Mouse (Mus musculus): ENCODE measurements around the gene Bloc1s2.
"Not testable (repeated sequence)": the region's sequence is repeated elsewhere in the genome, so short reads cannot be mapped to it uniquely, and the experiment has no call there.

Gene Bloc1s2

GRCm38 (mm10) chr19:44127729-44128497 lies 18.3 kb downstream of the Bloc1s2 start:
- DNase-seq (ENCODE audit: low spot score in 2 of 2) = no peak

GRCm38 (mm10) chr19:44121137-44121536 lies 25.1 kb downstream of the Bloc1s2 start:
- DNase-seq (ENCODE audit: low spot score in 2 of 2) = no peak

GRCm38 (mm10) chr19:44120686-44121085 lies 25.6 kb downstream of the Bloc1s2 start:
- DNase-seq (ENCODE audit: low spot score in 2 of 2) = not testable (repeated sequence)

DNA sequence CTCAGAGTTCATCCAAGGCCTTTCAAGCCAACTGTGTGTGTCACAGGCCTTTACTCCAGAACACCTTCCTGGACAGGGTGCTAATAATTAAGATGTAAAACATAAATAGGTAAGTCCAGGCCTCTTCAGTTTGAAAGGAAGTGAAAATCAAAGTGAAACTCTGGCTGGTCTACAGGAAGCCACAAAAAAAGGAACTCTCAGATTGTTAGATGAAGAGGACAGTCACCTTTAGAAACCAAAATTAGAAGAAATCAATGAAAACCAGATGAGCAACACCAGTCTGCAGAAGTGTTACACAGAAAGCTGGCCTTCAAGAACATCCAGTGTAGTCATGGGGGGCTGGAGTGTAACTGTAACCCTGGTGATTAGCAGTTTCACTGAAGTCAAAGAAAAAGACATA lies 28.5 kb downstream of the Bloc1s2 start:
- no peak for DNase-seq (ENCODE audit: low spot score in 2 of 2)

DNA sequence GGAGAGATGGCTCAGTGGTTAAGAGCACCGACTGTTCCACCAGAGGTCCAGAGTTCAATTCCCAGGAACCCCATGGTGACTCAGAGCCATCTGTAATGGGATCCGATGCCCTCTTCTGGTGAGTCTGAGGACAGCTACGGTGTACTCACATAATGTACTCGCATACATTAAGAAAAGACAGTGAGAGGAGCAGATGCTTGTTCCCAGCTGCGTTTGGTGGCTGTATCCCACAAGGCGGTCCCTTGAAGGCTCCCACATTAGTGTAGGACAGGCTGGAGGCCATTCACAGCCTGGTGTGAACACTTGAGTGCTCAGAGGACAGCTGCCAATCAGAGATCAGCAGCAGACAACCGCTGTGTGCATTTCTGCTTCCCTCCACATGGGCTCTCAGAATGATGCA lies 34.5 kb downstream of the Bloc1s2 start:
- DNase-seq (ENCODE audit: low spot score in 2 of 2) = no peak

DNA sequence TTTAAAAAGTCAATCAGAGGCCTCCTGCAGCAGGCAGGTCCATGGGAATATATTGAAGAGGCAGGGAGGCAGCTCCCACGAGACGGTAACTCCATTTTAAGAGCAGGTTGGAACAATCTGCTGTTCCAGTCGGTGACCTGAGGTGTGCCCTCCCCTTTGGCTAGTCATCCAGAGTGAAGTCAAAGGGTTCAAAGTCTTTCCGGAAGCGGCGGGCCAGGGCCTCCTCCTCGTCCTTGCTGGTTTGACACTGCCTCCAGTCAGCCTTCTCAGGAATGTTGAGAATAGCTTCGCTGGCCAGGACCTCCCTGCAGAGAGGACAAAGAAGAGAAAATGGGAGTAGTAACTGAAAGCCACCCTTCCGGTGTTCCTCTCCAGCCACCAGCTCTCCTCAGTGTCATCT lies 35.9 kb downstream of the Bloc1s2 start:
- DNase-seq (ENCODE audit: low spot score in 2 of 2) = no peak

GRCm38 (mm10) chr19:44108996-44109395 lies 37.2 kb downstream of the Bloc1s2 start:
- DNase-seq (ENCODE audit: low spot score in 2 of 2) = no peak

DNA sequence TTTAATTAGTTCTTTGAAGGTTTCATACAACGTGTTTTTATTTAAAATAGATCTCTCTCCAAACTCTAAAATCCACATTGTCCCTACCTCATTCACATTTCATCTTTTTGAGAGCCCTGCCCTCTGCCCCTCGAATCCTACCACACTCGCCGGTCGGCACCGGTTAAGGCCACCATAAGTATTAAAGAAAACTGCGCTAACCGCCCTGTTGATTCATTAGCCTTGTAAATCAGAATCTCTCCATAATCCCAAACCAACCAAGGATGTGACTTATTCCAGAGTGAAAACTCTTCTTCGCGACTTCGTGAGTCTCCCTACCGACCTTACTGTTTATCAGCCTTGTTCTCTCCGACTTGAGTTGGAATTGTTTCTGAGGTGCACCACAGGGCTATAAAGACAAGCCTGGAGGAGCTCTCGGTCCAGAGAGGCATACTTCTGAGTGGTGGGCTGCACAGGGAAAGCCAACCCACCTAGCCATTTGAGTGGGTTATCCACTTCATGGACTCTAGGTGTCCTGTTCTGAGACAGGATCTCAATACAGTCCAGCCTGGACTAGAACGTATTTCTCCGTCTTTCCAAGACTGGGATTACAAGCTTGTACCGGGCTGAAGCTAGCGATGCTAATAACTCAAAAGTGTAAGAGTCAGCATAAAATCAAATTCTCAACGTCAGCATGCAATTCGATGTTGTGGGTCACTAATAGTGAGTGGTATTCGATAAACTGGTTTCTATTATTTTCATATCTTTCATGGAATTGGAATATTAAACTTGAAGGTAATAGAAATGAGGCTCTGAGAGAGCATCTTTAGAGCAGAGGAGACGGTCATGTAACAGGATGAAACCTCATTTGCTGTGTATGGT lies 38.4 kb downstream of the Bloc1s2 start:
- DNase-seq (ENCODE audit: low spot score in 2 of 2) = no peak

- DNase-seq (ENCODE audit: low spot score in 2 of 2) = peak; percentile 87 to 93
Measured at GRCm38 (mm10) chr19:44106831-44107660, 39.2 kb downstream of the Bloc1s2 start, which contains the start of gene Chuk. TSS of gene Chuk (minus strand) at chr19:44107480.

GRCm38 (mm10) chr19:44104393-44104792 lies 41.9 kb downstream of the Bloc1s2 start:
- no peak for DNase-seq (ENCODE audit: low spot score in 2 of 2)

- no peak for DNase-seq (ENCODE audit: low spot score in 2 of 2)
Measured at GRCm38 (mm10) chr19:44103001-44103400, 43.2 kb downstream of the Bloc1s2 start.

- no peak for DNase-seq (ENCODE audit: low spot score in 2 of 2)
Measured at GRCm38 (mm10) chr19:44100840-44101239, 45.4 kb downstream of the Bloc1s2 start.

Data from frontal cortex, postnatal 10 days (tissue).